8 mouse cellular contexts compared by ENCODE assay signal in genomic region chr7:44824872-44825271, GRCm38 (mm10). TPM values are rescaled to one million over a fixed set of nuclear protein-coding genes. Genes with fewer than 3 reads are reported as not detected.
DNase-seq lines count a peak whose midpoint lies in the region; ATAC-seq and TF ChIP-seq lines count a peak whose summit lies in the region.

No protein-coding gene starts in this region.

- peaks cover 13% of the 10 kb centered on the region; the same call in 1 of the 2 replicates for H3K4me1 ChIP-seq in kidney, embryonic 14.5 days (ENCODE audit: control insufficient read depth, insufficient read depth, low read length)
- peaks cover 31% of the 10 kb centered on the region for H3K4me1 ChIP-seq in forebrain, embryonic 15.5 days
- H3K4me1 ChIP-seq in hindbrain, postnatal 0 days (ENCODE audit: insufficient read depth, low read length): no peaks in the 10 kb centered on the region; the same call in 1 of the 2 replicates
- H3K4me1 ChIP-seq in midbrain, embryonic 14.5 days (ENCODE audit: control insufficient read depth, insufficient read depth, low read length): 0 out of 2 replicates have a peak, but pooled peaks cover 4% of the 10 kb centered on the region

- no peak overlapping the region for H3K4me2 ChIP-seq in kidney, embryonic 14.5 days (replicated peaks; ENCODE audit: low read depth, low read length)
- H3K4me2 ChIP-seq in forebrain, embryonic 15.5 days (replicated peaks): no peak overlapping the region
- no peak overlapping the region for H3K4me2 ChIP-seq in hindbrain, postnatal 0 days (ENCODE audit: low read depth, low read length)
- H3K4me2 ChIP-seq in midbrain, embryonic 14.5 days (ENCODE audit: low read length): no peak overlapping the region

- DNase-seq in kidney, adult 11 months: peak; percentile 47
- peak; percentile 72 for DNase-seq in cerebellum, adult 11-12 months
- DNase-seq in hindbrain, postnatal 0 days (ENCODE audit: low spot score): peak; percentile 90
- DNase-seq in left cerebral cortex, postnatal 25 days (ENCODE audit: low spot score in 2 of 2): peak; percentile 78 to 87
- peak; percentile 91 for DNase-seq in midbrain, embryonic 14.5 days
- DNase-seq in spleen, postnatal 10 days (ENCODE audit: low spot score in 2 of 2): peak; percentile 76 to 90

- intact Hi-C loops in left cerebral cortex, postnatal 25 days (cut with DNase I): loop anchor here (1.0 kb wide), 1 partner anchor 101 kb away; no protein-coding TSS in a partner anchor

- 21% methylated on average over 3 of the region's 3 CpGs for WGBS in kidney, embryonic 14.5 days
- 29% methylated on average over 3 of the region's 3 CpGs for whole genome bisulfite sequencing in forebrain, embryonic 15.5 days
- WGBS in hindbrain, postnatal 0 days: 20% methylated on average over 3 of the region's 3 CpGs
- WGBS in midbrain, embryonic 14.5 days: 31% methylated on average over 3 of the region's 3 CpGs

- no peak overlapping the region for H3K27ac ChIP-seq in kidney, embryonic 14.5 days (ENCODE audit: low read depth, low read length)
- H3K27ac ChIP-seq in forebrain, embryonic 15.5 days (replicated peaks): no peak overlapping the region
- no peak overlapping the region for H3K27ac ChIP-seq in hindbrain, postnatal 0 days
- no peak overlapping the region for H3K27ac ChIP-seq in midbrain, embryonic 14.5 days (replicated peaks; ENCODE audit: low read depth, low read length)

- no peak overlapping the region for H3K9ac ChIP-seq in kidney, embryonic 14.5 days (ENCODE audit: low read depth, low read length)
- no peak overlapping the region for H3K9ac ChIP-seq in forebrain, embryonic 15.5 days (replicated peaks)
- no peak overlapping the region for H3K9ac ChIP-seq in hindbrain, postnatal 0 days (replicated peaks; ENCODE audit: low read length)
- H3K9ac ChIP-seq in midbrain, embryonic 14.5 days (replicated peaks; ENCODE audit: low read length): no peak overlapping the region; the same call in 1 of the 2 replicates

- H3K9me3 ChIP-seq in kidney, embryonic 14.5 days (ENCODE audit: control insufficient read depth, low read length): no peaks in the 10 kb centered on the region
- no peaks in the 10 kb centered on the region for H3K9me3 ChIP-seq in forebrain, embryonic 15.5 days
- H3K9me3 ChIP-seq in hindbrain, postnatal 0 days (ENCODE audit: low read length): no peaks in the 10 kb centered on the region
- H3K9me3 ChIP-seq in midbrain, embryonic 14.5 days (ENCODE audit: control insufficient read depth, low read length): no peaks in the 10 kb centered on the region

- H3K4me3 ChIP-seq in kidney, embryonic 14.5 days (ENCODE audit: low read length): no peak overlapping the region
- H3K4me3 ChIP-seq in forebrain, embryonic 15.5 days: no peak overlapping the region
- H3K4me3 ChIP-seq in hindbrain, postnatal 0 days (ENCODE audit: low read length): no peak overlapping the region
- H3K4me3 ChIP-seq in midbrain, embryonic 14.5 days (replicated peaks; ENCODE audit: low read depth, low read length): no peak overlapping the region

- ATAC-seq in kidney, embryonic 14.5 days (ENCODE audit: low FRiP score, low TSS enrichment): no peak; the same call in 1 of the 2 replicates
- peak; percentile 47 for ATAC-seq in forebrain, embryonic 15.5 days (replicated peaks)
- peak; percentile 70; the same call in 1 of the 2 replicates for ATAC-seq in hindbrain, postnatal 0 days
- no peak for ATAC-seq in midbrain, embryonic 14.5 days (ENCODE audit: low FRiP score, low TSS enrichment)

- H3K36me3 ChIP-seq in kidney, embryonic 14.5 days (ENCODE audit: control insufficient read depth, insufficient read depth, low read length): peaks cover 25% of the 10 kb centered on the region
- H3K36me3 ChIP-seq in forebrain, embryonic 15.5 days: peaks cover 17% of the 10 kb centered on the region
- peaks cover 13% of the 10 kb centered on the region for H3K36me3 ChIP-seq in hindbrain, postnatal 0 days (ENCODE audit: insufficient read depth, low read length)
- peaks cover 19% of the 10 kb centered on the region for H3K36me3 ChIP-seq in midbrain, embryonic 14.5 days (ENCODE audit: control insufficient read depth, insufficient read depth, low read length)

- peak; percentile 95 for TF ChIP-seq CTCF in hindbrain, postnatal 0 days (IDR thresholded peaks at IDR 0.05; ENCODE audit: low read depth)

- no peaks in the 10 kb centered on the region for H3K27me3 ChIP-seq in kidney, embryonic 14.5 days (ENCODE audit: control insufficient read depth, insufficient read depth, low read length)
- no peaks in the 10 kb centered on the region for H3K27me3 ChIP-seq in forebrain, embryonic 15.5 days
- H3K27me3 ChIP-seq in hindbrain, postnatal 0 days (ENCODE audit: insufficient read depth, low read length): no peaks in the 10 kb centered on the region
- no peaks in the 10 kb centered on the region for H3K27me3 ChIP-seq in midbrain, embryonic 14.5 days (ENCODE audit: control insufficient read depth, insufficient read depth, low read length)

RNA-seq across cellular contexts. Expression of gene Atf5, which starts 8.4 kb away (rescaled TPM):
- 2.5 and 6.3 TPM in 2 replicates for polyA plus RNA-seq in kidney, embryonic 14.5 days (2014; fragmentation: Nextera tagmentation; extraction: Ambion mirVana)
- polyA plus RNA-seq in forebrain, embryonic 15.5 days (2015; fragmentation: Nextera tagmentation; extraction: Ambion mirVana): 4.6 and 5.0 TPM in 2 replicates
- total RNA-seq in hindbrain, postnatal 0 days (2014; rRNA removed): 10.1 and 15.8 TPM in 2 replicates
- 4.1 and 4.4 TPM in 2 replicates for polyA plus RNA-seq in hindbrain, postnatal 0 days (2015; fragmentation: Nextera tagmentation; extraction: Ambion mirVana)
- total RNA-seq in left cerebral cortex, postnatal 25 days (2021): 10 to 100 TPM; 23.3 to 25.5 TPM
- polyA plus RNA-seq in midbrain, embryonic 14.5 days (2014; fragmentation: Nextera tagmentation; extraction: Ambion mirVana): 2.2 and 2.8 TPM in 2 replicates

RNA-seq across cellular contexts. Expression of gene Il4i1, which starts 8.7 kb away (rescaled TPM):
- 1.7 and 2.0 TPM in 2 replicates for polyA plus RNA-seq in kidney, embryonic 14.5 days (2014; fragmentation: Nextera tagmentation; extraction: Ambion mirVana)
- polyA plus RNA-seq in forebrain, embryonic 15.5 days (2015; fragmentation: Nextera tagmentation; extraction: Ambion mirVana): 1.8 and 2.3 TPM in 2 replicates
- total RNA-seq in hindbrain, postnatal 0 days (2014; rRNA removed): 0.47 and 0.68 TPM in 2 replicates
- 0.52 and 0.58 TPM in 2 replicates for polyA plus RNA-seq in hindbrain, postnatal 0 days (2015; fragmentation: Nextera tagmentation; extraction: Ambion mirVana)
- 1 to 10 TPM; 1.9 to 2.4 TPM for total RNA-seq in left cerebral cortex, postnatal 25 days (2021)
- polyA plus RNA-seq in midbrain, embryonic 14.5 days (2014; fragmentation: Nextera tagmentation; extraction: Ambion mirVana): 0.97 and 1.4 TPM in 2 replicates

RNA-seq across cellular contexts. Expression of gene Nup62, which starts 9.0 kb away (rescaled TPM):
- 59.5 and 61.9 TPM in 2 replicates for polyA plus RNA-seq in kidney, embryonic 14.5 days (2014; fragmentation: Nextera tagmentation; extraction: Ambion mirVana)
- polyA plus RNA-seq in forebrain, embryonic 15.5 days (2015; fragmentation: Nextera tagmentation; extraction: Ambion mirVana): 52.3 and 56.0 TPM in 2 replicates
- total RNA-seq in hindbrain, postnatal 0 days (2014; rRNA removed): 67.0 and 69.0 TPM in 2 replicates
- polyA plus RNA-seq in hindbrain, postnatal 0 days (2015; fragmentation: Nextera tagmentation; extraction: Ambion mirVana): 42.9 and 46.4 TPM in 2 replicates
- total RNA-seq in left cerebral cortex, postnatal 25 days (2021): 10 to 100 TPM; 27.3 to 30.4 TPM
- 29.1 and 35.2 TPM in 2 replicates for polyA plus RNA-seq in midbrain, embryonic 14.5 days (2014; fragmentation: Nextera tagmentation; extraction: Ambion mirVana)

RNA-seq across cellular contexts. Expression of gene Akt1s1, which starts 23.9 kb away (rescaled TPM):
- polyA plus RNA-seq in kidney, embryonic 14.5 days (2014; fragmentation: Nextera tagmentation; extraction: Ambion mirVana): 51.4 and 86.5 TPM in 2 replicates
- 118 and 120 TPM in 2 replicates for polyA plus RNA-seq in forebrain, embryonic 15.5 days (2015; fragmentation: Nextera tagmentation; extraction: Ambion mirVana)
- total RNA-seq in hindbrain, postnatal 0 days (2014; rRNA removed): 136 and 156 TPM in 2 replicates
- 94.3 and 95.4 TPM in 2 replicates for polyA plus RNA-seq in hindbrain, postnatal 0 days (2015; fragmentation: Nextera tagmentation; extraction: Ambion mirVana)
- 10 to 100 TPM; 78.5 to 79.1 TPM for total RNA-seq in left cerebral cortex, postnatal 25 days (2021)
- polyA plus RNA-seq in midbrain, embryonic 14.5 days (2014; fragmentation: Nextera tagmentation; extraction: Ambion mirVana): 61.9 and 63.7 TPM in 2 replicates

RNA-seq across cellular contexts. Expression of gene Tbc1d17, which starts 24.0 kb away (rescaled TPM):
- polyA plus RNA-seq in kidney, embryonic 14.5 days (2014; fragmentation: Nextera tagmentation; extraction: Ambion mirVana): 57.0 and 65.3 TPM in 2 replicates
- 119 and 120 TPM in 2 replicates for polyA plus RNA-seq in forebrain, embryonic 15.5 days (2015; fragmentation: Nextera tagmentation; extraction: Ambion mirVana)
- total RNA-seq in hindbrain, postnatal 0 days (2014; rRNA removed): 53.7 and 98.5 TPM in 2 replicates
- 103 and 106 TPM in 2 replicates for polyA plus RNA-seq in hindbrain, postnatal 0 days (2015; fragmentation: Nextera tagmentation; extraction: Ambion mirVana)
- 10 to 100 TPM; 61.6 to 72.9 TPM for total RNA-seq in left cerebral cortex, postnatal 25 days (2021)
- polyA plus RNA-seq in midbrain, embryonic 14.5 days (2014; fragmentation: Nextera tagmentation; extraction: Ambion mirVana): 107 and 122 TPM in 2 replicates

Comparison
In these comparisons a context has a peak if more than half of its experiments do, and no peak if none do; other contexts are left out.
1. ATAC-seq: peak in forebrain, embryonic 15.5 days (single experiment) and hindbrain, postnatal 0 days (single experiment); none in kidney, embryonic 14.5 days (single experiment) and midbrain, embryonic 14.5 days (single experiment).
2. Peak in every context shown above with its lines, with median percentiles within 50 percentile points of each other: DNase-seq.